Mouse (Mus musculus) forelimb bud, embryonic 11.5 days (tissue): ENCODE data around the gene Nit1.
A peak's percentile ranks its signal among the peaks of the same experiment; 100 is the strongest.

Experiments used
- DNase-seq: peaks from one replicate; pipeline ENCODE4 v3.0.0-alpha.2; 2012; ENCODE audit warnings: low read depth, low spot score

Nit1 gene

DNA sequence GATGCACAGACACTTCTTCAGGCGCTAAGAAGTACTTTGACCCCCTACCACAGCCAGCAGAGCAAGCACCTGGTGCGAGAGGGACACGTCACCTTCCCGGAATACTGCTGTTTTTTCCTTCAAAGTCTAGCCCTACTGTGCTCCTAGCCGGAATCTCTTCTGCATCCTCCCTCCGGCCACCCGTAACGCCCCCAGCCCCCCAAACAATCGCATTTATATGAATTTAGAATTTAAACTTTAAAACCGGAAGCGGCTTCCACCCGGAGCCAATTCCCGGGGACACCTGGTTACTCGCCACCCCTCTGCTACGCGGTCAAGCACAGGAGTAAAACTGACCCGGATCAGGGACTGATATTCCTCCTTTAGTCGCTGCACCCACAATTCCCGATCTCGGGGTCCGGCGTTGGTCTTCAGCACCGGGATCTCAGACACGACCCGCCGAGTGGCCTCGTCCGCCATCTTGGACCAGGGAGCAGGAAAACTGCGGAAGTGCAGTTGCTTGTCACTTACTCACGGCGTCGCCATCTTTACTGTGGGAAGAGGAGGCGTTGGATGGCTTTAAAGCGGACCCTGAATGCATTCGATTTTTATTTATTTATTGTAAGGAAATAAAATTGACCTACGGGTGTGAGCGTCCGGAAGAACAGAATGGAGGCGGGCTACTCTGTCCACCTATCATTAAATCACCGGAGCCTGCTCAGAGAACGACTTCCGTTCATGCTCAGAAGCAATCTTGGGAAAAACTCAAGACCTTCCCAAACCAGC is 51.0 kb downstream of the Nit1 start, which contains the start of gene Ufc1:
Gene Ufc1 (minus strand): TSS at position 727 of the 765 bp plus-strand sequence.
- DNase-seq, result peak; percentile 83

DNA sequence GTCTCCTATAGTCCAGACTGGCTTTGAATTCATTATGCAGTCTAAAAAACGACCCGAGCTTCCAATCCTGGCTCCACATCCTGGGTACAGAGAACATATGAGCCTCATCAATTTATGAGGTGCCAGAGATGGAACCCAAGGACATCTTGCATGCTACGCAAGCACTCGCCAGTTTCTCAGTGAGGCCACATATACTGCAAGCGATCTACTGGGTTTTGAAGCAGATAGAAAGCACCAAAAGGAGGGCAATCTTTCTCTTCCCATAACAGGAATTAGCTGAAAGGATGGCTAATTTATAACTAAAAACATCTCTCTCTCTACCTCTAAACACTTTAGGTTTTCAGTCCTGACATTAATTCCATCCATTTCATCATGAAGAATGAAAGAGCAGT is 51.5 kb downstream of the Nit1 start:
- no peak for DNase-seq

DNA sequence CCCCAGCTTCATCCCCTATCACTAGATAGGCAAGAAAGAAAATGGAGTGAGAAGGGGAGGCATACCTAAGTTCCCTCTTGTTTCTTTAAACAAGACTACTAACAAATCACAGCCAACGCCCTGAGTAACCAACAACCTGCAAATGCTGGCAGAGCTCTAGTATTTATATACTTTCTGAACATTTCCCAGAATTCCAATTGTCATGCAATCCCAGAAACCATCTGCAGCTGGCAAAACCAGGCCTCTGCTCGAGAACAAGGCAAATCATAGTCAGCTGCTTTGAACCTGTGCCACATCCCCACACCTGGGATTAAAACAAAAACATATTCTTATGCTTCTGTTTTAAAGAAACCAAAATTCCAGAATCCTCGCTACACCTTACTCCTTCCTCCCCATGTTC is 52.1 kb downstream of the Nit1 start:
- DNase-seq, result no peak

DNA sequence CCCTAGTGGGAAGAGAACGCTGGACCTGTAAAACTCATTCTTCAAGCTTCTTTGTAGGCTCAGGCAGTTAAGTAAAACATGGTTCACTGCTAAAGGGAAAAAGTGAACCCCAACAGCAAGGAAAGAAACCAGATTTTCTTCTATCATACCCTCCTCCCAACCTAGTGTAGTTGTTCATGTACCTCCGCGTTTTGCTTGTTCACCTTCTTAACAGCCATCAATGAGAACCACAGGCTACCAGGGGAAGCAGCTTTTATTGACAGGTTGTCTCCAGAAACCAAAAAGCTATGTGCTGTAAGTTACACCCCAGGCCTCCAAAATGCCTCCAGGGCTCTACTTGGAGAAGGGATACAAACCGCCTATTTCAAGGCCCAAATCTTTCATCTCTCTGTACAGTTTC is 57.1 kb downstream of the Nit1 start:
- DNase-seq, result no peak
